8 mouse cellular contexts compared by ENCODE assay signal in the genomic region with DNA sequence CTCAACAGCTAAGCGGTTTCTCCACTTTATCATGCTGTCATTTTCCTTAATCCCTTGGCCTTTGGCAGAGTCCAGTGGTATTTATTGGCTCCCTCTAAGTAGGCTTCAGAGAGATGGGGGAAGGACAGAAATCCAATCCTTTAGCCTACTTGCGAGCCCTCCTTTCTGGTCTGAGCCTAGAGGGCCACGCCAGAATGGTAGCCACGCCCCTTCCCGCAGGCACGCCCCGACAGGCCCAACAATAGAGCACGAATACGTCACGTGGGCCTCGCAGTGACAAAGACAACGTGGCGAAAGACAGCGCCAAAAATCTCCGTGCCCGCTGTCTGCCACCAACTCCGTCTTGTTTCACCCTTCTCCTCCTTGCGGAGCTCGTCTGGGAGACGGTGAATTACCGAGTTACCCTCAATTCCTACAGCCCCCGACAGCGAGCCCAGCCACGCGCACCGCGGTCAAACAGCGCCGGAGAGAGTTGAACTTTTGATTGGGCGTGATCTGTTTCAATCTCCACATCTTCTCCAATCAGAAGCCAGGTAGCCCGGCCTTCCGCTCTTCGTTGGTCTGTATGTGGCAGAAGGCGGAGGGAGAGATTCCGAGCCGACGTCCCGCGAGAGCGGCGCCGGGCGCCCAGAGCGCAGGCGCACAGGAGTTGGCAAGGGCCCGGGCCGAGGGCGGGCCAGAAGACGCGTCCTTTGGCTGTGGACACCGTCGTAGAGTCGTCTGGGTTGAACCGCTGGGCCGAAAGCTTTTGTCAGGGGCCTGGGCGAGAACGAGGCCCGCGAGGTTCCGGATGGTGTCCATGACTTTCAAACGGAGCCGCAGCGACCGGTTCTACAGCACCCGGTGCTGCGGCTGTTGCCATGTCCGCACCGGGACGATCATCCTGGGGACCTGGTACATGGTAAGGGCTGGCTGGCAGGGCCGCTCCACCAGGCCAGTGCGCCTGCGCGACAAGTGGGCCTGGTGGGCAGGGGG. TPM values are rescaled to one million over a fixed set of nuclear protein-coding genes. Genes with fewer than 3 reads are reported as not detected.
DNase-seq lines count a peak whose midpoint lies in the region; ATAC-seq lines count a peak whose summit lies in the region.

A gene (plus strand): TSS at position 271 of the 975 bp plus-strand sequence.

- peak; percentile 99 for ATAC-seq in hindbrain, embryonic 12.5 days (ENCODE audit: low FRiP score)

- peak within 1 kb of the TSS; percentile 96 for H3K27ac ChIP-seq in hindbrain, embryonic 12.5 days

- H3K4me2 ChIP-seq in hindbrain, embryonic 12.5 days (replicated peaks), result peak within 1 kb of the TSS; percentile 79

- no peaks in the 10 kb centered on the region for H3K27me3 ChIP-seq in hindbrain, embryonic 12.5 days

- H3K9me3 ChIP-seq in hindbrain, embryonic 12.5 days (replicated peaks), result no peaks in the 10 kb centered on the region

- peaks cover 4% of the 10 kb centered on the region; the same call in 1 of the 2 replicates for H3K36me3 ChIP-seq in hindbrain, embryonic 12.5 days

- H3K9ac ChIP-seq in hindbrain, embryonic 12.5 days, result peak within 1 kb of the TSS; percentile 79

- H3K4me1 ChIP-seq in hindbrain, embryonic 12.5 days, result peaks cover 22% of the 10 kb centered on the region

- DNase-seq in NIH3T3 (ENCODE audit: low read depth), result peak; percentile 99
- DNase-seq in cerebellum, postnatal 10 days, result peak; percentile 98
- peak; percentile 96 to 97 for DNase-seq in frontal cortex, postnatal 10 days (ENCODE audit: low spot score in 2 of 2)
- DNase-seq in layer of hippocampus, postnatal 14 days (ENCODE audit: low spot score in 2 of 2), result peak; percentile 97 to 99
- peak; percentile 96 for DNase-seq in lung, postnatal 14 days
- DNase-seq in retina, adult 2 months (ENCODE audit: low read depth, low spot score), result peak; percentile 91
- DNase-seq in thymus, postnatal 36 days, result peak; percentile 92 to 97

- peak within 1 kb of the TSS; percentile 72 for H3K4me3 ChIP-seq in hindbrain, embryonic 12.5 days

- WGBS in hindbrain, embryonic 12.5 days, result under 1% methylated on average over 73 of the region's 73 CpGs

RNA-seq across cellular contexts. Expression of the gene that starts here (rescaled TPM):
- 222 and 249 TPM in 2 replicates for polyA plus RNA-seq in hindbrain, embryonic 12.5 days (2016; fragmentation: Nextera tagmentation; extraction: Ambion mirVana)
- 100 to 1,000 TPM; 227 to 239 TPM for total RNA-seq in layer of hippocampus, postnatal 14 days (2021)

Comparison
In these comparisons a context has a peak if more than half of its experiments do, and no peak if none do; other contexts are left out.
1. Peak in every context shown above with its lines: DNase-seq, ATAC-seq, H3K4me3 ChIP-seq and H3K27ac ChIP-seq.